Mouse (Mus musculus) heart, postnatal 0 days (tissue): ENCODE data around the gene Nrxn2. TPM values are rescaled to one million over a fixed set of nuclear protein-coding genes. Genes with fewer than 3 reads are reported as not detected.

ENCODE experiments used
- ATAC-seq: fragments of 200-750 bp; cut with Nextera tagmentation; 2 replicates; pipeline ENCODE4 v1.8.0; 2017; ENCODE audit warnings: low read depth, moderate number of reproducible peaks, moderate library complexity; ENCODE audit not compliant: insufficient read depth
- DNase-seq: peaks from one replicate; pipeline ENCODE4 v3.0.0-alpha.2; 2016; ENCODE audit warnings: low spot score
- H3K27ac ChIP-seq: fragments of 300-500 bp; sonication (generic); 2 replicates; pipeline ENCODE4 v1.5.1; 2014; ENCODE audit warnings: low read depth, mild to moderate bottlenecking
- H3K27me3 ChIP-seq: fragments of 300-500 bp; sonication (generic); 2 replicates; pipeline ENCODE4 v1.6.1; 2014; ENCODE audit warnings: low read length, mixed read lengths; ENCODE audit not compliant: control insufficient read depth, insufficient read depth
- H3K36me3 ChIP-seq: fragments of 300-500 bp; sonication (generic); replicated peaks from 2 replicates; pipeline ENCODE4 v1.6.1; 2014; ENCODE audit warnings: low read length, mixed read lengths; ENCODE audit not compliant: control insufficient read depth, insufficient read depth
- H3K4me1 ChIP-seq: fragments of 300-500 bp; sonication (generic); 2 replicates; pipeline ENCODE4 v1.6.1; 2014; ENCODE audit warnings: antibody characterized with exemption; ENCODE audit not compliant: control insufficient read depth, insufficient read depth
- H3K4me2 ChIP-seq: fragments of 300-500 bp; sonication (generic); 2 replicates; pipeline ENCODE4 v1.6.1; 2014; ENCODE audit warnings: low read depth, mild to moderate bottlenecking, low read length, moderate library complexity
- H3K4me3 ChIP-seq: fragments of 300-500 bp; sonication (generic); 2 replicates; pipeline ENCODE4 v1.5.1; 2014; ENCODE audit warnings: low read depth, low read length
- H3K9ac ChIP-seq: fragments of 300-500 bp; sonication (generic); replicated peaks from 2 replicates; pipeline ENCODE4 v1.6.1; 2014; ENCODE audit warnings: low read depth, low read length, mixed read lengths
- H3K9me3 ChIP-seq: fragments of 300-500 bp; sonication (generic); replicated peaks from 2 replicates; pipeline ENCODE4 v1.6.1; 2016; ENCODE audit warnings: low read length; ENCODE audit not compliant: control insufficient read depth
- CTCF ChIP-seq: IDR thresholded peaks from 2 replicates; pipeline ENCODE4 v1.5.1; 2016; ENCODE audit warnings: antibody characterized with exemption, control low read depth, low read depth
- EP300 ChIP-seq: IDR thresholded peaks from 2 replicates; pipeline ENCODE4 v1.6.1; 2016; ENCODE audit warnings: antibody characterized with exemption, low read depth
- WGBS: fragments of 180-500 bp; shearing (Covaris S2); extraction: QIAGEN DNeasy Blood & Tissue Kit; methylation state at CpG from one replicate; pipeline ENCODE4 v1.1.7; 2014; 5-methylcytosine and 5-hydroxymethylcytosine counted together
- polyA plus RNA-seq: library from polyadenylated mRNA; unstranded; fragments of >200 nt; fragmentation: Nextera tagmentation; extraction: Ambion mirVana; gene quantifications from 2 replicates; pipeline ENCODE4 v1.2.1, GENCODE M21; 2015
- total RNA-seq: library from RNA; depleted of rRNA; stranded (reverse); fragments of >200 nt; gene quantifications from 2 replicates; pipeline ENCODE4 v1.2.3, GENCODE M21; 2014; ENCODE audit warnings: low replicate concordance

Nrxn2 gene
- total and polyA plus RNA-seq, 2 experiments from 2014 or later, result 0.68 TPM; not detected in 1

DNA sequence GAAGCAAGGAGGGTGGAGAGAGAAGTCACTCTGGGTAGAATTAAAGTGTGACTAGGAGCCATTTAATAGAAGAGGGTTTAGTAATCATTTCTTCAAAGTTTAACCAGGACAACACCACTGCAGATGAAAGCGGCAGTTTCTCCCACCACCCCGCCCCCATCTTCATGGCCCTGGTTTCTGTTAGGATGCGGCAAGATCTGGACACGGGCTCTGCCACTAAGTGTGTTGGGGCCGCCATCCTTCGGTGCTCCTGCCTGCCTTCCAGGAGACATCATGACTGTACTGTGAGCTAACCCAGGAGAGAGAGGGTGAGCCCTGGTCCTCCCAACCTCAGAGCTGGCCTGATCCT lies 124.5 kb downstream of the Nrxn2 start:
- ATAC-seq (no peak), DNase-seq (no peak)
- Histone ChIP-seq H3K27ac (no peak overlapping the region), H3K36me3 (no peaks in the 10 kb centered on the region), H3K27me3 (no peaks in the 10 kb centered on the region; the same call in 1 of the 2 replicates), H3K9me3 (no peaks in the 10 kb centered on the region), H3K9ac (no peak overlapping the region), H3K4me3 (no peak overlapping the region), H3K4me1 (no peaks in the 10 kb centered on the region), H3K4me2 (no peak overlapping the region)
- 83% methylated on average over 6 of the region's 6 CpGs for WGBS
- TF ChIP-seq EP300 (no peak), CTCF (no peak)

DNA sequence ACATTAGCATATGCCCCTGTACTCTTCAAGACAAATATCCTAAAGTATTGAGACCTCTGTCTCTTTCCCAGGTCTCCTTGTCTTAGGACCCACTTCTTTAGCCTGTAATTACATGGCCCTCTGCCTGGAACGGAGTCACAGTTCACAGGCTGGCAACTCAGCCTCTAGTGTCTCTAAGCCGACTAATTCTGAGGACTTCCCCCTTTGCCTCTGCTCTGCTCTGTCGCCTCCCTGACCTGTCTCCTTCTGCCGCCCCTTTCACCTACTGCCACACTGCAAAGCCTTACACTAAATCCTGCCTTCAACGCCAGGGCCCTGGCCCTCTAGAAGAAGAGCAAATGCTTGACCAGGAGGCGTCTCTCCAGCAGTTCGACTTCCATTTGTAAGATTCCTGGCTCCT lies 125.0 kb downstream of the Nrxn2 start:
- 49% methylated on average over 7 of the region's 7 CpGs for WGBS
- H3K27ac ChIP-seq, result no peak overlapping the region

GRCm38 (mm10) chr19:6544712-6545111 lies 126.2 kb downstream of the Nrxn2 start:
- no peaks in the 10 kb centered on the region for H3K36me3 ChIP-seq
- ATAC-seq, result no peak
- WGBS, result 78% methylated on average over 13 of the region's 13 CpGs
- no peak overlapping the region for H3K4me2 ChIP-seq
- H3K27me3 ChIP-seq, result no peaks in the 10 kb centered on the region; the same call in 1 of the 2 replicates
- H3K4me3 ChIP-seq, result no peak overlapping the region
- H3K9ac ChIP-seq, result no peak overlapping the region
- TF ChIP-seq CTCF (no peak), EP300 (no peak)
- no peak overlapping the region for H3K27ac ChIP-seq
- no peaks in the 10 kb centered on the region for H3K9me3 ChIP-seq
- no peaks in the 10 kb centered on the region for H3K4me1 ChIP-seq
- DNase-seq, result no peak

More for the DNA sequence above, 125.0 kb downstream of the Nrxn2 start:
- no peak for DNase-seq
- H3K9me3 ChIP-seq, result no peaks in the 10 kb centered on the region
- H3K4me2 ChIP-seq, result no peak overlapping the region
- ATAC-seq, result no peak
- no peak overlapping the region for H3K4me3 ChIP-seq
- no peak for TF ChIP-seq CTCF
- no peak for TF ChIP-seq EP300
- H3K4me1 ChIP-seq, result no peaks in the 10 kb centered on the region
- no peaks in the 10 kb centered on the region; the same call in 1 of the 2 replicates for H3K27me3 ChIP-seq
- H3K9ac ChIP-seq, result no peak overlapping the region
- H3K36me3 ChIP-seq, result no peaks in the 10 kb centered on the region

- no peak for ATAC-seq
- no peak for DNase-seq
- no peaks in the 10 kb centered on the region for H3K36me3 ChIP-seq
- no peak overlapping the region for H3K4me2 ChIP-seq
- no peak overlapping the region for H3K9ac ChIP-seq
- 76% methylated on average over 5 of the region's 5 CpGs for WGBS
- no peak for TF ChIP-seq EP300
- TF ChIP-seq CTCF, result no peak
- H3K9me3 ChIP-seq, result no peaks in the 10 kb centered on the region
- H3K4me1 ChIP-seq, result no peaks in the 10 kb centered on the region
- H3K27ac ChIP-seq, result no peak overlapping the region
- no peak overlapping the region for H3K4me3 ChIP-seq
- no peaks in the 10 kb centered on the region; the same call in 1 of the 2 replicates for H3K27me3 ChIP-seq
These were observed 127.0 kb downstream of the Nrxn2 start for GRCm38 (mm10) chr19:6545481-6545880.

DNA sequence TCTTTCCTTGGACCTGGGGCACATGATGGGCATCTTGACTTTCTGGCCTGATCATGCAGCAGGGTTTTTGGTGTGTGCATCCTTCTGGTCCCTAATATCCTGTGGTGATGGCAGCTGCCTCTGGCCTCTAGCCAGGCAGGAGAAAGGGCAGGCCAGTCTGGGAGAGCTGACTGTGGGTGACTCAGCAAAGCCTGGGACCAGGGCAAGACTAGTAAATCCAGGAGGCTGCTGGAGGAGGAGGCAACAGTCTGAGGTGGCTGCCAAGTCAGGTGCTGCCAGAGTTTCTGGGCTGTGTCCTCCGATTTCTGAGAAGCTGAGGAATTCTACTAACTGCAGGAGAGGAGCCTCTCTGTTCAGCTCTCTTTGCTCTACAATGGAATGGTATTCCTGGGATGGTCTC lies 127.6 kb downstream of the Nrxn2 start:
- Histone ChIP-seq H3K4me3 (no peak overlapping the region), H3K27ac (no peak overlapping the region), H3K36me3 (no peaks in the 10 kb centered on the region), H3K9ac (no peak overlapping the region), H3K27me3 (no peaks in the 10 kb centered on the region; the same call in 1 of the 2 replicates), H3K9me3 (no peaks in the 10 kb centered on the region), H3K4me2 (no peak overlapping the region), H3K4me1 (no peaks in the 10 kb centered on the region)
- ATAC-seq (no peak), DNase-seq (no peak)
- TF ChIP-seq EP300 (no peak), CTCF (no peak)
- 45% methylated on average over 1 of the region's 1 CpGs for WGBS

DNA sequence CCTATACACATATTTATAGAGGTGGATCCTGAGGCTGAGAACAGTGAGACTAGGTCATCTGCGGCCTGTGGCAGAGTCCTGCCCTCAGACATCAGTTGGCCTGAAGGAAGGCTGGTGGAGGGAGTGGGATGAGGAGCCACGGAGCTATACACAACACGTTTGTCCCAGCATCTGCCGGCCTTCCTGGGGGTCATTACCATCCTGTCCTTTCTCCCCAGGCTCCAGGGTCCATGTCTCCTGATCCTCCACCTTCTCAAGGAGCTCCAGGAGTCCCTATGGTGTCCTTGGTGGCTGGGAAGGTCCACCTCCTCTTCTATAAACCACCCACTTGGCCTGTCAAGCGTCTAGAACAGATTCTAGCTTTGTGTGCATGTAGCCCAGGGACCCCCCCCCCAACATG lies 129.3 kb downstream of the Nrxn2 start:
- Histone ChIP-seq H3K4me3 (no peak overlapping the region), H3K36me3 (no peaks in the 10 kb centered on the region), H3K4me2 (no peak overlapping the region), H3K9ac (no peak overlapping the region), H3K27ac (no peak overlapping the region), H3K27me3 (no peaks in the 10 kb centered on the region; the same call in 1 of the 2 replicates), H3K9me3 (no peaks in the 10 kb centered on the region), H3K4me1 (no peaks in the 10 kb centered on the region)
- WGBS, result 64% methylated on average over 5 of the region's 5 CpGs
- ATAC-seq (no peak), DNase-seq (no peak)
- TF ChIP-seq EP300 (no peak), CTCF (no peak)
